Mouse (Mus musculus): ENCODE data around the gene Fam53b. TPM values are rescaled to one million over a fixed set of nuclear protein-coding genes. Genes with fewer than 3 reads are reported as not detected.
A peak's percentile ranks its signal among the peaks of the same experiment; 100 is the strongest.

Gene Fam53b
- polyA plus RNA-seq, 2 experiments: 12.9 to 20.0 TPM

- Histone ChIP-seq H3K9ac (replicated peaks) (no peak overlapping the region), H3K36me3 (replicated peaks; ENCODE audit: control insufficient read depth, insufficient read depth, low read depth) (no peaks in the 10 kb centered on the region), H3K9me3 (ENCODE audit: control insufficient read depth, low read length) (no peaks in the 10 kb centered on the region), H3K27ac (no peak overlapping the region), H3K4me3 (ENCODE audit: insufficient read depth in 1 of 2, low read depth in 2 of 2, low read length in 2 of 2) (no peak overlapping the region), H3K4me2 (ENCODE audit: low read depth) (no peak overlapping the region), H3K4me1 (replicated peaks; ENCODE audit: control insufficient read depth in 2 of 2, insufficient read depth in 2 of 2, low read length in 1 of 2) (no peaks in the 10 kb centered on the region), H3K27me3 (ENCODE audit: control insufficient read depth, insufficient read depth, low read length) (no peaks in the 10 kb centered on the region)
- ATAC-seq (ENCODE audit: insufficient read depth) (no peak), DNase-seq (ENCODE audit: low read depth in 3 of 3, low spot score in 3 of 3) (no peak)
- WGBS (ENCODE audit: insufficient replicate concordance): 73% methylated on average over 7 of the region's 7 CpGs
- TF ChIP-seq EP300 (IDR thresholded peaks at IDR 0.05; ENCODE audit: low read depth): no peak
- peak; percentile 82 for TF ChIP-seq CTCF (IDR thresholded peaks at IDR 0.05; ENCODE audit: low read depth)
Measured at GRCm38 (mm10) chr7:132705130-132705529, 108.6 kb downstream of the Fam53b start.

- DNase-seq (ENCODE audit: low read depth in 3 of 3, low spot score in 3 of 3) (no peak), ATAC-seq (ENCODE audit: insufficient read depth) (no peak)
- Histone ChIP-seq H3K9ac (replicated peaks) (no peak overlapping the region), H3K27ac (no peak overlapping the region), H3K4me1 (replicated peaks; ENCODE audit: control insufficient read depth in 2 of 2, insufficient read depth in 2 of 2, low read length in 1 of 2) (no peaks in the 10 kb centered on the region), H3K9me3 (ENCODE audit: control insufficient read depth, low read length) (no peaks in the 10 kb centered on the region), H3K4me3 (ENCODE audit: insufficient read depth in 1 of 2, low read depth in 2 of 2, low read length in 2 of 2) (no peak overlapping the region), H3K27me3 (ENCODE audit: control insufficient read depth, insufficient read depth, low read length) (no peaks in the 10 kb centered on the region), H3K4me2 (ENCODE audit: low read depth) (no peak overlapping the region), H3K36me3 (replicated peaks; ENCODE audit: control insufficient read depth, insufficient read depth, low read depth) (no peaks in the 10 kb centered on the region)
- TF ChIP-seq CTCF (IDR thresholded peaks at IDR 0.05; ENCODE audit: low read depth): no peak
- 80% methylated on average over 8 of the region's 8 CpGs for WGBS (ENCODE audit: insufficient replicate concordance)
Measured at GRCm38 (mm10) chr7:132704310-132704875, 109.3 kb downstream of the Fam53b start.

- Histone ChIP-seq H3K9ac (replicated peaks) (no peak overlapping the region), H3K27ac (no peak overlapping the region)
- no peak for DNase-seq (ENCODE audit: low read depth in 3 of 3, low spot score in 3 of 3)
Measured at GRCm38 (mm10) chr7:132703515-132704309, 110.0 kb downstream of the Fam53b start.

GRCm38 (mm10) chr7:132702492-132703070 lies 111.1 kb downstream of the Fam53b start:
- DNase-seq (ENCODE audit: low read depth in 3 of 3, low spot score in 3 of 3): no peak
- H3K4me1 ChIP-seq (replicated peaks; ENCODE audit: control insufficient read depth in 2 of 2, insufficient read depth in 2 of 2, low read length in 1 of 2): no peaks in the 10 kb centered on the region
- H3K9ac ChIP-seq (replicated peaks): no peak overlapping the region
- H3K27me3 ChIP-seq (ENCODE audit: control insufficient read depth, insufficient read depth, low read length): no peaks in the 10 kb centered on the region
- ATAC-seq (ENCODE audit: insufficient read depth): no peak
- no peak overlapping the region for H3K27ac ChIP-seq
- TF ChIP-seq CTCF (IDR thresholded peaks at IDR 0.05; ENCODE audit: low read depth) (no peak), EP300 (IDR thresholded peaks at IDR 0.05; ENCODE audit: low read depth) (no peak)
- WGBS (ENCODE audit: insufficient replicate concordance): 56% methylated on average over 5 of the region's 5 CpGs
- H3K4me2 ChIP-seq (ENCODE audit: low read depth): no peak overlapping the region
- no peaks in the 10 kb centered on the region for H3K36me3 ChIP-seq (replicated peaks; ENCODE audit: control insufficient read depth, insufficient read depth, low read depth)
- no peak overlapping the region for H3K4me3 ChIP-seq (ENCODE audit: insufficient read depth in 1 of 2, low read depth in 2 of 2, low read length in 2 of 2)
- no peaks in the 10 kb centered on the region for H3K9me3 ChIP-seq (ENCODE audit: control insufficient read depth, low read length)

More at GRCm38 (mm10) chr7:132703515-132704309, 110.0 kb downstream of the Fam53b start:
- H3K36me3 ChIP-seq (replicated peaks; ENCODE audit: control insufficient read depth, insufficient read depth, low read depth): no peaks in the 10 kb centered on the region
- H3K4me3 ChIP-seq (ENCODE audit: insufficient read depth in 1 of 2, low read depth in 2 of 2, low read length in 2 of 2): no peak overlapping the region
- TF ChIP-seq CTCF (IDR thresholded peaks at IDR 0.05; ENCODE audit: low read depth) (no peak), EP300 (IDR thresholded peaks at IDR 0.05; ENCODE audit: low read depth) (no peak)
- 76% methylated on average over 9 of the region's 9 CpGs for WGBS (ENCODE audit: insufficient replicate concordance)
- no peak for ATAC-seq (ENCODE audit: insufficient read depth)
- H3K9me3 ChIP-seq (ENCODE audit: control insufficient read depth, low read length): no peaks in the 10 kb centered on the region
- H3K4me1 ChIP-seq (replicated peaks; ENCODE audit: control insufficient read depth in 2 of 2, insufficient read depth in 2 of 2, low read length in 1 of 2): no peaks in the 10 kb centered on the region
- H3K4me2 ChIP-seq (ENCODE audit: low read depth): no peak overlapping the region
- H3K27me3 ChIP-seq (ENCODE audit: control insufficient read depth, insufficient read depth, low read length): no peaks in the 10 kb centered on the region

GRCm38 (mm10) chr7:132702024-132702423 lies 111.7 kb downstream of the Fam53b start:
- Histone ChIP-seq H3K27me3 (ENCODE audit: control insufficient read depth, insufficient read depth, low read length) (no peaks in the 10 kb centered on the region), H3K4me1 (replicated peaks; ENCODE audit: control insufficient read depth in 2 of 2, insufficient read depth in 2 of 2, low read length in 1 of 2) (no peaks in the 10 kb centered on the region), H3K9me3 (ENCODE audit: control insufficient read depth, low read length) (no peaks in the 10 kb centered on the region), H3K4me2 (ENCODE audit: low read depth) (no peak overlapping the region), H3K4me3 (ENCODE audit: insufficient read depth in 1 of 2, low read depth in 2 of 2, low read length in 2 of 2) (no peak overlapping the region), H3K9ac (replicated peaks) (no peak overlapping the region), H3K27ac (no peak overlapping the region), H3K36me3 (replicated peaks; ENCODE audit: control insufficient read depth, insufficient read depth, low read depth) (no peaks in the 10 kb centered on the region)
- WGBS (ENCODE audit: insufficient replicate concordance): 71% methylated on average over 3 of the region's 3 CpGs
- TF ChIP-seq EP300 (IDR thresholded peaks at IDR 0.05; ENCODE audit: low read depth) (no peak), CTCF (IDR thresholded peaks at IDR 0.05; ENCODE audit: low read depth) (no peak)
- no peak for DNase-seq (ENCODE audit: low read depth in 3 of 3, low spot score in 3 of 3)
- ATAC-seq (ENCODE audit: insufficient read depth): no peak

All from liver, embryonic 14.5 days (tissue).